Mouse (Mus musculus) forebrain, embryonic 14.5 days (tissue): Measurements from ENCODE around the gene Ctf2. TPM values are rescaled to one million over a fixed set of nuclear protein-coding genes. Genes with fewer than 3 reads are reported as not detected.

Experiments used
- ATAC-seq: fragments of 200-750 bp; cut with Nextera tagmentation; 2 replicates; pipeline ENCODE4 v1.8.0; 2017; ENCODE audit warnings: mild to moderate bottlenecking, moderate library complexity
- DNase-seq: peaks from one replicate; pipeline ENCODE4 v3.0.0-alpha.2; 2015; ENCODE audit warnings: low spot score
- H3K27ac ChIP-seq: fragments of 300-500 bp; sonication (generic); 2 replicates; pipeline ENCODE4 v1.5.1; 2014; ENCODE audit warnings: low read depth, mild to moderate bottlenecking, control low read depth, low read length, moderate library complexity
- H3K27me3 ChIP-seq: fragments of 300-500 bp; sonication (generic); replicated peaks from 2 replicates; pipeline ENCODE4 v1.6.1; 2014; ENCODE audit warnings: low read length, control low read depth, mixed read lengths; ENCODE audit not compliant: control insufficient read depth, insufficient read depth
- H3K36me3 ChIP-seq: fragments of 300-500 bp; sonication (generic); 2 replicates; pipeline ENCODE4 v1.6.1; 2014; ENCODE audit warnings: low read length, control low read depth; ENCODE audit not compliant: control insufficient read depth, insufficient read depth
- H3K4me1 ChIP-seq: fragments of 300-500 bp; sonication (generic); 2 replicates; pipeline ENCODE4 v1.6.1; 2014; ENCODE audit warnings: antibody characterized with exemption, low read length, control low read depth; ENCODE audit not compliant: control insufficient read depth, insufficient read depth
- H3K4me2 ChIP-seq: fragments of 300-500 bp; sonication (generic); 2 replicates; pipeline ENCODE4 v1.6.1; 2014; ENCODE audit warnings: mild to moderate bottlenecking, control low read depth, low read length
- H3K4me3 ChIP-seq: fragments of 300-500 bp; sonication (generic); 2 replicates; pipeline ENCODE4 v1.5.1; 2014; ENCODE audit warnings: low read depth, low read length, control low read depth
- H3K9ac ChIP-seq: fragments of 300-500 bp; sonication (generic); 2 replicates; pipeline ENCODE4 v1.6.1; 2014; ENCODE audit warnings: mild to moderate bottlenecking, low read length, control low read depth, moderate library complexity
- H3K9me3 ChIP-seq: fragments of 300-500 bp; sonication (generic); replicated peaks from 2 replicates; pipeline ENCODE4 v1.6.1; 2016; ENCODE audit warnings: low read length, control low read depth, mixed read lengths; ENCODE audit not compliant: control insufficient read depth
- WGBS: fragments of 180-500 bp; shearing (Covaris S2); extraction: QIAGEN DNeasy Blood & Tissue Kit; methylation state at CpG from one replicate; pipeline ENCODE4 v1.1.7; 2014; 5-methylcytosine and 5-hydroxymethylcytosine counted together
- polyA plus RNA-seq: library from polyadenylated mRNA; unstranded; fragments of >200 nt; fragmentation: Nextera tagmentation; extraction: Ambion mirVana; gene quantifications from 2 replicates; pipeline ENCODE4 v1.2.1, GENCODE M21; 2014

The Ctf2 gene
- polyA plus RNA-seq, 1 experiment from 2014 or later, result 0.09 TPM

- H3K27ac ChIP-seq, result no peak overlapping the region
- H3K9ac ChIP-seq, result no peak overlapping the region
- no peaks in the 10 kb centered on the region for H3K9me3 ChIP-seq
- peaks cover 88% of the 10 kb centered on the region for H3K36me3 ChIP-seq
- no peak overlapping the region for H3K4me3 ChIP-seq
- peaks cover 6% of the 10 kb centered on the region; the same call in 1 of the 2 replicates for H3K4me1 ChIP-seq
- no peak for DNase-seq
- 95% methylated on average over 5 of the region's 5 CpGs for WGBS
- no peak for ATAC-seq
- no peaks in the 10 kb centered on the region for H3K27me3 ChIP-seq
- H3K4me2 ChIP-seq, result no peak overlapping the region
Observed at GRCm38 (mm10) chr7:127751619-127752018, 19.7 kb upstream of the Ctf2 start.

GRCm38 (mm10) chr7:127750131-127751127 lies 18.5 kb upstream of the Ctf2 start:
- no peak overlapping the region for H3K4me2 ChIP-seq
- H3K9me3 ChIP-seq, result no peaks in the 10 kb centered on the region
- no peak for ATAC-seq
- H3K27me3 ChIP-seq, result no peaks in the 10 kb centered on the region
- H3K36me3 ChIP-seq, result peaks cover 76% of the 10 kb centered on the region
- peaks cover 6% of the 10 kb centered on the region; the same call in 1 of the 2 replicates for H3K4me1 ChIP-seq
- DNase-seq, result peak; percentile 42
- H3K9ac ChIP-seq, result no peak overlapping the region
- 84% methylated on average over 19 of the region's 19 CpGs for WGBS
- no peak overlapping the region for H3K4me3 ChIP-seq
- no peak overlapping the region for H3K27ac ChIP-seq

- peaks cover 54% of the 10 kb centered on the region for H3K36me3 ChIP-seq
- no peak overlapping the region for H3K9ac ChIP-seq
- H3K4me3 ChIP-seq, result no peak overlapping the region
- DNase-seq (no peak), ATAC-seq (no peak)
- no peak overlapping the region for H3K27ac ChIP-seq
- 94% methylated on average over 28 of the region's 28 CpGs for WGBS
- H3K27me3 ChIP-seq, result no peaks in the 10 kb centered on the region
- peaks cover 11% of the 10 kb centered on the region; the same call in 1 of the 2 replicates for H3K4me1 ChIP-seq
- peak overlapping the region; percentile 89; the same call in 1 of the 2 replicates for H3K4me2 ChIP-seq
- H3K9me3 ChIP-seq, result no peaks in the 10 kb centered on the region
Observed at GRCm38 (mm10) chr7:127748235-127748560, 16.2 kb upstream of the Ctf2 start.

DNA sequence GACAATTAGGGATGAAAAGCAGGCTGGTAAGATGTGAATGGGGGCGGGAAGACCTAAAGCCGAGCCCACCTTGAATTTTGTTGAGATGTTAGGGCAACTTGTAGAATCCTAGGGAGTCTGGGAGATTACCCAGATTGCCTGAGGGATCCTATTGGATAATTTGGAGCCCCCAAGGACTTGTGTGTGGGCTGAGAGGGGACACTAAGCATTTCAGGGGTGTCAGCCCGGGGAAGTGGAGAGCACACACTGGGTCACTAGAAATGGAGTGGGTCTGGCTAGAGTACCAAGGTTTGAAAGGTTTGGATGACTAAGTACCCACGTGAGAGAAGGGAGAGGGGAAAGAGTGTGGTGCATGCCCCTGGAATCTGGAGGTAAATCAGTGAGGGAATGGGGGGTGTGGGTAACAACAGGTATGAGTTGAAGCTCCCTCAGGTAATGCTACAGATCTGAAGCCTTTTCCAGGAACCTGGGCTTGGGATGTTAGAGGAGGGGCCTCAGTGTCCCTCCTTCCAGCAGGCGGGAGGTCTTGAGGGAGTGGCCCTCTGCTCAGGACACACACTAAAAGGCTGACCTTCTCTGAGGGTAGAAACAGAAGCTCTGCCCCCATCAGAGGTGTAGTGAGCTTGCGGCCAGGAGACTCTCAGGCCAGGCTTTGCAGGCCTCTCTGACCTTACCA lies 15.7 kb upstream of the Ctf2 start:
- no peak for ATAC-seq
- H3K4me1 ChIP-seq, result peaks cover 11% of the 10 kb centered on the region; the same call in 1 of the 2 replicates
- no peaks in the 10 kb centered on the region for H3K27me3 ChIP-seq
- peaks cover 49% of the 10 kb centered on the region for H3K36me3 ChIP-seq
- H3K4me3 ChIP-seq, result peak overlapping the region; percentile 87
- H3K9ac ChIP-seq, result peak overlapping the region; percentile 91
- 32% methylated on average over 6 of the region's 6 CpGs for WGBS
- peak overlapping the region; percentile 89 for H3K4me2 ChIP-seq
- peak overlapping the region; percentile 84; the same call in 1 of the 2 replicates for H3K27ac ChIP-seq
- H3K9me3 ChIP-seq, result no peaks in the 10 kb centered on the region
- DNase-seq, result no peak

DNA sequence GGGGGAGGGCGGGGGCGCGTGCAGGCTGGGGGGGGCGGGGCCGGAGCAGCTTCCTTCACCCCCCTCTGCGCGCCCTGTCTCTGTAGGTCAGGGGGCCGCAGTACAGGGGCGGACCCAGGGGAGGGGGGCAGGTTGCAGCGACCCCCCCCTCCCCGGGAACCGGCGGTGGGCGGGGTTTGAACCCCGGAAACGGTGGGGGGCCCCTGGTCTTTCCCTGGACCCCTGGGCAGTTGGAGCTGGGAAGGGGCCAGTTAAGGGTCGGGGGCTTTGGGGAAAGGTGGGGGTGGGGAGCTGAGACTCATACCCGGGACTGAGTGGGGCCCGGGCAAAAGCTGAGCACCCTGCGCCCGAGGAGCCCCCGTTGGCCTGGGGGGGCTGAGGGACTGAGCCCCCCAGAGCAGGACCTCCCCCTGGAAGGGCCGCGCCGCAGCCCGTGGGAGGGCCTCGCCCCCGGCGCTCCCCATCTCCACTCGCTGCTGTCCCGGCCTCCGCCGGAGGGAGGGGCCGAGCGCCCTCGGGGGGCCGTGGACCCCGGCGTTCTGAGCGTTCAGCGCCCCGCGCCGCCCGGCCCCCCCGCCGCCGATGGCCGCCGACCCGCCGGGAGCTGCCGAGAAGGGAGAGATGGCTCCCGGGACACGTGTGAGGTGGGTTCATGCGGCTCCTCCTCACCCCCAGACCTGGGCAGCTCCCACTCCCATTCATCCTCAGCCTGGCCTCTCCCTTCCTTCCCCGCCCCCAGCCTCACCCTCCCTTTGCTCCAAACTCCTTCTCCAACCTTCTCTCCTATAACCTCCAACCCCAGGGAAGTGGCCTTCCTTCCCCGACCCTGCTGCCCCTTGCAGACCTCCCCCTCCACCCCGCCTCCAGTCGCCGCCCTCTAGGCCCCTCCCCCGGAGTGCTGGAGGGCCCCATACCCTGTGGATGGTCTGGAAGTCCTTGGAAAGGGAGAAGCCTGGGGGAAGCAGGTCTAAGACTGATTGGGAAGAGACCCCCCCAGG lies 14.8 kb upstream of the Ctf2 start:
- ATAC-seq, result peak; percentile 0; the same call in 1 of the 2 replicates
- Histone ChIP-seq H3K27me3 (no peaks in the 10 kb centered on the region), H3K36me3 (peaks cover 40% of the 10 kb centered on the region), H3K4me2 (peak overlapping the region; percentile 89), H3K4me3 (peak overlapping the region; percentile 87), H3K27ac (peak overlapping the region; percentile 84), H3K9ac (peak overlapping the region; percentile 91), H3K9me3 (no peaks in the 10 kb centered on the region), H3K4me1 (peaks cover 11% of the 10 kb centered on the region; the same call in 1 of the 2 replicates)
- peak; percentile 27 for DNase-seq
- WGBS, result under 1% methylated on average over 28 of the region's 62 CpGs

DNA sequence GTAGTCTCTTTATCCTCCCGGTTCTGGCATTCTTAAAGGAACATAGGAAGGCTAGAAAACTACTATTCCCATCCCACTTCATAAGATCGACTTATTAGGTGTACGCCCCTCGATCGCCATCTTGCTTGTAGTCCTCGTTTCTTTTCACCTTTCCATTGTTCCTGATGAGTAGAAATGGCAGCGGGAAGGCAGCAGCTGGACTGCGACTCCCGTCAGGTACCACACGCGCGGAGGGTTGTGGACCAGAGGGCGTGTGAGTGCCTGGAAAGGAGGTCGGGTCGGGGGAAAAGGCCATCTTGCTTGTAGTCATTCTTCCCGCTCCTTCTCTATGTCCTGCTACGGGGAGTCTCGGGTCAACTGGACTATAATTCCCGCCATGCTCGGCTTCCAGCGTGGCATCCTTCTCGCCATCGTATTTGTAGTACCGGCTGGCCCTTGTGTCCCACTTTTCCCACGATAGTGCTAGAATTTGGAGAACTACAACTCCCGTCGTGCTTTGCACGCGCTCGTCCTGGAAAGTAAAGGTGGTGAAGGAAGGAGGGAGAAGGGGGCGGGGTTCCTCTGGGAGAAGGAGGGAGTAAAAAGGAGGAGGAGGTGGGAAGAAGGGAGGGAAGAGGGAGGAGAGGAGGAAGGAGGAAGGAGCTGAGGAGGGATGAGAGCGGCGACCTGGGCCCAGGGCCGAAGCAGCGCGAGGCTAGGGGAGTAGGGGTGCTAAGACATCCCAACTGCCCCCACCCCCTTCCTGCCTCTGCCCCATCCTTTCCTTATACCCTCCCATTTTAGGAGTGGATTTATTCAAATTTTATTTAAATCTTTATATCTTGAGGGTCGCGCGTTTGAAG lies 13.9 kb upstream of the Ctf2 start:
- 0% methylated on average over 39 of the region's 39 CpGs for WGBS

GRCm38 (mm10) chr7:127745251-127745651 lies 13.3 kb upstream of the Ctf2 start:
- ATAC-seq, result peak; percentile 88
- Histone ChIP-seq H3K4me2 (peak overlapping the region; percentile 89), H3K36me3 (peaks cover 24% of the 10 kb centered on the region), H3K4me3 (peak overlapping the region; percentile 87), H3K27ac (peak overlapping the region; percentile 93), H3K9ac (peak overlapping the region; percentile 65), H3K9me3 (no peaks in the 10 kb centered on the region), H3K27me3 (no peaks in the 10 kb centered on the region), H3K4me1 (peaks cover 11% of the 10 kb centered on the region; the same call in 1 of the 2 replicates)
- DNase-seq, result peak; percentile 100
- 1% methylated on average over 19 of the region's 19 CpGs for WGBS

More for the DNA sequence above, 13.9 kb upstream of the Ctf2 start:
- Histone ChIP-seq H3K9ac (peak overlapping the region; percentile 91), H3K9me3 (no peaks in the 10 kb centered on the region), H3K4me1 (peaks cover 11% of the 10 kb centered on the region; the same call in 1 of the 2 replicates), H3K27me3 (no peaks in the 10 kb centered on the region), H3K4me3 (peak overlapping the region; percentile 87), H3K27ac (peak overlapping the region; percentile 93), H3K4me2 (peak overlapping the region; percentile 89), H3K36me3 (peaks cover 31% of the 10 kb centered on the region)
- DNase-seq (peak; percentile 100), ATAC-seq (peak; percentile 87)
